Mouse (Mus musculus): ENCODE results near the gene Sirt2. TPM values are rescaled to one million over a fixed set of nuclear protein-coding genes. Genes with fewer than 3 reads are reported as not detected.

Sirt2 gene
- polyA plus RNA-seq, 1 experiment, result 104 TPM

DNA sequence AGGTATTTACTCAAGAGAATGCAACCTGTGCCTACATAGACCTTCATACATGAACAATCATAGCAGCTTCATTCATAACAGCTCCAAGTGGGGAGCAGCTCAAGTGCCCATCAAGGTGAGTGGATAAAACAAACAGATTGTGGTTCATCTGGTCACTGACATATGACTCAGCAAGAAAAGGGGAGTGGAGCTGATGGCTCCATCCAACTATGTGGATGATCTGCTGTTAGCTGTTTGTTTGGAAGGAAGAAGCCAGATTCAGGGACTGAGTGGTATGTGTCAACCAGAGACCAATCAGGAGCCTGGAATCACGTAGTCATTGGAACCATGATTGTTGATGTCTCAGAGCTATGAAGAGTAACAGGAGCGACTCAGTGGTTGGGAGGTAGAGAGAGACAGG, 41.9 kb upstream of the Sirt2 start:
- Histone ChIP-seq H3K27me3 (ENCODE audit: control insufficient read depth, insufficient read depth, low read length) (no peaks in the 10 kb centered on the region), H3K4me3 (ENCODE audit: control insufficient read depth, insufficient read depth, low read length) (no peak overlapping the region), H3K4me1 (replicated peaks; ENCODE audit: control insufficient read depth, insufficient read depth, low read length) (peaks cover 11% of the 10 kb centered on the region), H3K36me3 (ENCODE audit: control insufficient read depth, insufficient read depth, low read length) (no peaks in the 10 kb centered on the region), H3K27ac (ENCODE audit: control insufficient read depth, insufficient read depth, low read length) (no peak overlapping the region)
- TF ChIP-seq CTCF (IDR thresholded peaks at IDR 0.05; ENCODE audit: borderline replicate concordance, control insufficient read depth, extremely low read depth, insufficient read depth, low read length, poor library complexity), result no peak
- TF ChIP-seq POLR2A (IDR thresholded peaks at IDR 0.05; ENCODE audit: control insufficient read depth, extremely low read depth, insufficient read depth, low read length, poor library complexity), result no peak
- 99% methylated on average over 2 of the region's 2 CpGs for WGBS
- no peak for DNase-seq

DNA sequence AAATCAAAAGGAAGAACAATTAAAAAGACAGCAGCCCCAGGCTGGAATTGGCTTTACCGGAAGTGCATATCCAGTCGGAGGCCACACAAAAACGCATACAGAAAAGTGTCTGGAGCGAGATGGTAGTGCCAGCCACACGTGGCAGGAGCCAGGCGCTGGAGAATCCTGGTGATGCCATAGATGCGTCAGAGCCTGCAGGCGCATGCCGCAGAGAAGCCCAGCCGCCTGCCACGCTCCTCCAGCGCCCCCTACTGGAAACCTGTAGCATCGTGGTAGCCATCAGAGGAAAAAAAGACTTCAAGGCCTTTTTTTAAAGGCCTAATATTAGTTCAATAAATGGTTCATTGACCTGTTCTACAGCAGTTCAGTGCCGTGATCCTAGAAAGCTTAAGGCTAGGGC, 39.9 kb upstream of the Sirt2 start:
- peak; percentile 78 for DNase-seq
- H3K27me3 ChIP-seq (ENCODE audit: control insufficient read depth, insufficient read depth, low read length), result no peaks in the 10 kb centered on the region
- TF ChIP-seq POLR2A (IDR thresholded peaks at IDR 0.05; ENCODE audit: control insufficient read depth, extremely low read depth, insufficient read depth, low read length, poor library complexity) (no peak), CTCF (IDR thresholded peaks at IDR 0.05; ENCODE audit: borderline replicate concordance, control insufficient read depth, extremely low read depth, insufficient read depth, low read length, poor library complexity) (peak; percentile 94)
- no peaks in the 10 kb centered on the region for H3K36me3 ChIP-seq (ENCODE audit: control insufficient read depth, insufficient read depth, low read length)
- H3K4me3 ChIP-seq (ENCODE audit: control insufficient read depth, insufficient read depth, low read length), result no peak overlapping the region
- H3K27ac ChIP-seq (ENCODE audit: control insufficient read depth, insufficient read depth, low read length), result no peak overlapping the region
- 19% methylated on average over 14 of the region's 14 CpGs for WGBS
- H3K4me1 ChIP-seq (replicated peaks; ENCODE audit: control insufficient read depth, insufficient read depth, low read length), result no peaks in the 10 kb centered on the region

DNA sequence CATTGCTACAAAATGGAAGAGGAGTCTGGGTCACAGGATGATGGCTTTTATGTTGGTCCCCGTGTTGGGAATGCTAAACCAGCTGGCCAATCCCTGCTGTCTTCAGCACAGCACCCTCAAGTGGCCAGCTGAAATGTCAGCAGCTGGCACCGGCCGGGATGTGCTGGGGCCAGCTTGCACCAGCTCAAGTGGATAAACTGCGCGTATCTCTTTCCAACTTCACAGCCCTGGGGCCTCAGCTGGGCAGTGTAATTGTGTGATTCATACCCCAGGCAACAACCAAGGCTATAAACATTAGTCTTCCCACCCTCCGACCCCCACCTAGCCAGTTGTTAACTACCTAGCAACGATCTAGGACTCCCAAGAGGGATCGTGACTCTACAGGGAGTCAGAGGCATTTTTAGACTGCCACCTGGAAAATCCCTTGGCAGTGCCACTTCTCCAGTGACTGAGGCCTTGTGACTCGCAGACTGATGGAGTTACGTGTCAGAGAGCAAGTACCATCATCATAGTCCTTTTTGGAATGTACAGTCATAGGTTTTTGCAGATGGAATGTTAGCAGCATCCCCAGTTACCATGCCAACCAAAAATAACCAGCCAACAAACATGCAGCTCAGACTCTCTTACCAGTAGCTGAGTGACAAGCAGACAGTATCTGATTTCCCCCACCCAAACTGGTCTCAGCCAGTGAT, 38.7 kb upstream of the Sirt2 start:
- H3K4me3 ChIP-seq (ENCODE audit: control insufficient read depth, insufficient read depth, low read length), result no peak overlapping the region
- 80% methylated on average over 10 of the region's 10 CpGs for WGBS
- no peaks in the 10 kb centered on the region for H3K36me3 ChIP-seq (ENCODE audit: control insufficient read depth, insufficient read depth, low read length)
- H3K27me3 ChIP-seq (ENCODE audit: control insufficient read depth, insufficient read depth, low read length), result no peaks in the 10 kb centered on the region
- no peak for TF ChIP-seq CTCF (IDR thresholded peaks at IDR 0.05; ENCODE audit: borderline replicate concordance, control insufficient read depth, extremely low read depth, insufficient read depth, low read length, poor library complexity)
- TF ChIP-seq POLR2A (IDR thresholded peaks at IDR 0.05; ENCODE audit: control insufficient read depth, extremely low read depth, insufficient read depth, low read length, poor library complexity), result no peak
- H3K27ac ChIP-seq (ENCODE audit: control insufficient read depth, insufficient read depth, low read length), result no peak overlapping the region
- no peak for DNase-seq
- peaks cover 6% of the 10 kb centered on the region for H3K4me1 ChIP-seq (replicated peaks; ENCODE audit: control insufficient read depth, insufficient read depth, low read length)

DNA sequence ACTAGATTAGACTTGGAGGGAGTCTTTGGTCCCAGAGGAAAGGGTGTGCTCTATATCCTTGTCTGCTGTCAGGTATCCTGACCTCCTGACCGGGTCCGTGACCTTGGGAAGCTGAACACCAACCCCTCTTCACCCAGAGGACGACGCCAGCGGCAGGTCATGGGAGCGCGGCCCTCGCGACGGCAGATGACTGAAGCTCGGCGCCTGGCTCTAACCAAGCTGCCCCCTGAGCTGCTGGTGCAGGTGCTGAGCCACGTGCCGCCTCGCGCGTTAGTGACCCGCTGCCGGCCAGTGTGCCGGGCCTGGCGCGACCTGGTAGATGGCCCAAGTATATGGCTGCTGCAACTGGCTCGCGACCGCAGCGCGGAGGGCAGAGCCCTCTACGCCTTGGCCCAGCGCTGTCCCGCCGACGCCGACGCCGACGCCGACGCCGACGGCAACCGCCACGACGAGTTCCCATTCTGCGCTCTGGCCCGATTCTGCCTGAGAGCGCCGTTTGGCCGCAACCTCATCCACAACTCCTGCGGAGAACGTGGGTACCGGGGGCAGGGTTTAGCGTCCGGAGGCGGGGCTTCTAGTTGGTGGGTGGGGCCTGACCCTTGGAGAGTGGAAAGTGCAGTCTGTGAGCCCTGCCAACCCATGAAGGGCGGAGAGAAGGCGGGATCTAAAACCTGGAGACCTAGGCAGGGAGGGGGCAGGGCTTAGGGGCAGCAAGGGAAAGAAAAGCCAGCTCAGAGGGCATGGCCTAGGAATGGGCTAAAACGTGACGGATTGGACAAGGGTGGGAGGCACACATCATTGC, 34.0 kb upstream of the Sirt2 start:
- Histone ChIP-seq H3K27me3 (ENCODE audit: control insufficient read depth, insufficient read depth, low read length) (no peaks in the 10 kb centered on the region), H3K4me3 (ENCODE audit: control insufficient read depth, insufficient read depth, low read length) (peak overlapping the region; percentile 30), H3K4me1 (replicated peaks; ENCODE audit: control insufficient read depth, insufficient read depth, low read length) (peaks cover 12% of the 10 kb centered on the region), H3K27ac (ENCODE audit: control insufficient read depth, insufficient read depth, low read length) (no peak overlapping the region), H3K36me3 (ENCODE audit: control insufficient read depth, insufficient read depth, low read length) (no peaks in the 10 kb centered on the region)
- peak; percentile 71 for DNase-seq
- 26% methylated on average over 58 of the region's 58 CpGs for WGBS
- no peak for TF ChIP-seq CTCF (IDR thresholded peaks at IDR 0.05; ENCODE audit: borderline replicate concordance, control insufficient read depth, extremely low read depth, insufficient read depth, low read length, poor library complexity)

DNA sequence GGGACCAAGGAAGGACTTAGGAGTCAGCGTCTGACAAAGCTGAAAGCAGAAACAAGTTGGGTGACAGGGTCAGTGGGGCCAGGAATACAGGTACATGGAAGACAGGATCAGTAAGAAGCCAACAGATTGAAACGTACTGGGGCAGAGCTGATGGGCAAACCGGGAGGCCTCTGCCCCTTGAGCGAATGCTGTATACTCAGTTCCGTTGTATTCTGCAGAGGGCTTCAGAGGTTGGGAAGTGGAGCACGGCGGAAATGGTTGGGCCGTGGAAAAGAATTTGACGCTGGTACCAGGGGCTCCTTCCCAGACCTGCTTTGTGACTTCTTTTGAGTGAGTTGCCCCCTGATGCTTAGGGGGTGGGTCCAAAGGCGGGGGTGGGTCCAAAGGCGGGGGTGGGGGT, 33.3 kb upstream of the Sirt2 start:
- H3K4me3 ChIP-seq (ENCODE audit: control insufficient read depth, insufficient read depth, low read length), result peak overlapping the region; percentile 30; the same call in 1 of the 2 replicates
- no peak for DNase-seq
- TF ChIP-seq CTCF (IDR thresholded peaks at IDR 0.05; ENCODE audit: borderline replicate concordance, control insufficient read depth, extremely low read depth, insufficient read depth, low read length, poor library complexity), result no peak
- no peak for TF ChIP-seq POLR2A (IDR thresholded peaks at IDR 0.05; ENCODE audit: control insufficient read depth, extremely low read depth, insufficient read depth, low read length, poor library complexity)
- no peaks in the 10 kb centered on the region for H3K27me3 ChIP-seq (ENCODE audit: control insufficient read depth, insufficient read depth, low read length)
- no peaks in the 10 kb centered on the region for H3K36me3 ChIP-seq (ENCODE audit: control insufficient read depth, insufficient read depth, low read length)
- 52% methylated on average over 11 of the region's 11 CpGs for WGBS
- no peak overlapping the region for H3K27ac ChIP-seq (ENCODE audit: control insufficient read depth, insufficient read depth, low read length)
- peaks cover 12% of the 10 kb centered on the region for H3K4me1 ChIP-seq (replicated peaks; ENCODE audit: control insufficient read depth, insufficient read depth, low read length)

DNA sequence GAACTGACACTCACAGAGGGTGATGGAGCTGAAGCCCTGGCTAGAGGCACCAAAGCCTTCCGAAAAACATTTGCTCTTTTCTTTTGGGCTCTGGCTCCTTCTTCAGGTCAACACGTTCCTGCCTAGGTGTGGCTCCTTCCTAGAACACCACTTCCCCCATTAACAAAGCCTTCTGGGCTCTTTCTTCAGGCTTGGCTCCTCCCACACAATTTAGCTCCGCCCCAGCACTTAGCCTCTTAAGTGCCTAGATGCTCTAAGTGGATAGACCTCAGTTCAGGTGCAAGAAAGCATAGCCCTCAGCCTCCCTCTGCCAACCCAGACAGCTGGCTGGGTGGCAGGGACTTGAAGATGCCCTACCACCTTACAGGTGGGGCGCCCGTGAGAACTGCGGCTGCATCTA, 30.8 kb upstream of the Sirt2 start:
- 85% methylated on average over 6 of the region's 6 CpGs for WGBS
- DNase-seq, result no peak
- no peaks in the 10 kb centered on the region for H3K27me3 ChIP-seq (ENCODE audit: control insufficient read depth, insufficient read depth, low read length)
- no peak for TF ChIP-seq POLR2A (IDR thresholded peaks at IDR 0.05; ENCODE audit: control insufficient read depth, extremely low read depth, insufficient read depth, low read length, poor library complexity)
- no peak for TF ChIP-seq CTCF (IDR thresholded peaks at IDR 0.05; ENCODE audit: borderline replicate concordance, control insufficient read depth, extremely low read depth, insufficient read depth, low read length, poor library complexity)
- H3K4me3 ChIP-seq (ENCODE audit: control insufficient read depth, insufficient read depth, low read length), result no peak overlapping the region
- H3K4me1 ChIP-seq (replicated peaks; ENCODE audit: control insufficient read depth, insufficient read depth, low read length), result peaks cover 12% of the 10 kb centered on the region
- H3K36me3 ChIP-seq (ENCODE audit: control insufficient read depth, insufficient read depth, low read length), result no peaks in the 10 kb centered on the region
- H3K27ac ChIP-seq (ENCODE audit: control insufficient read depth, insufficient read depth, low read length), result no peak overlapping the region
